ENCODE assay signal across 18 mouse cellular contexts in the genomic region with DNA sequence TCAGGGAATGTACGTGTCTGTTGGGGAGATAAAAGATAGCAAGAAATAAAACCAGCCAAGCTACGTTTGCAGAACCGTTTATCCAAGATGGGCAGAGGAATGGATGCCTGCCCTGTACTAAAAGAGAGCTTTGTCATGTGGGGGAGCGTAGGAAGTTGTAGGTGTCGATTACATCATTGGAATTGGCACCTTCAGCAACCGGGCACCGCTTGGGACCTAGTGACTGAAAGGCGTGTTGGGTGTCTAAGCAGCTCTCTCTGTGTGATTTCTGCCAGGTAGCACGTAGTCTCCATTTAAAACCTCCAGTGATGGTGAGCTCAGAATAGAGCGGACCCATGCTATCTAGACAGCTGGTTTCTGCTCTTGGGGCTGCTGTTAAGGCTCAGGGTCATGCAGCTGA. TPM values are rescaled to one million over a fixed set of nuclear protein-coding genes. Genes with fewer than 3 reads are reported as not detected.
DNase-seq lines count a peak whose midpoint lies in the region; ATAC-seq and TF ChIP-seq lines count a peak whose summit lies in the region.
"Had no signal": no experiment of that assay in that cellular context is flagged by ENCODE, and none has a peak within 500 bp of the region (broad histone marks: within the 10 kb centered on the region; RNA-seq: fewer than 3 reads in every experiment).

No protein-coding gene starts in this region.

- no peak overlapping the region for H3K9ac ChIP-seq in CH12.LX (ENCODE audit: insufficient read depth, low read depth)
- H3K9ac ChIP-seq: heart, embryonic 15.5 days; intestine, embryonic 15.5 days; kidney, embryonic 15.5 days; liver, postnatal 0 days; neural tube, embryonic 15.5 days had no signal

- no peak overlapping the region for H3K4me3 ChIP-seq in CH12.LX (replicated peaks in 1 of 3; ENCODE audit: low read depth in 2 of 3, low read length in 2 of 3, poor library complexity in 1 of 3)
- H3K4me3 ChIP-seq: heart, embryonic 15.5 days; hindbrain, embryonic 10.5 days; intestine, embryonic 15.5 days; kidney, embryonic 15.5 days; neural tube, embryonic 15.5 days had no signal

- dilution Hi-C loops in CH12.LX (cut with MboI; ENCODE audit: extremely low pct_ligation_motif_present, extremely low pct_unique_long_range_greater_than_20kb, low sequenced_read_pairs) = no loop called here

- peak overlapping the region; percentile 39; the same call in 1 of the 2 replicates for H3K4me2 ChIP-seq in CH12.LX (ENCODE audit: insufficient read depth, low read depth, poor library complexity, severe bottlenecking)
- H3K4me2 ChIP-seq: heart, embryonic 15.5 days; intestine, embryonic 15.5 days; kidney, embryonic 15.5 days; neural tube, embryonic 15.5 days had no signal

- H3K4me1 ChIP-seq in CH12.LX (ENCODE audit: control insufficient read depth in 1 of 2, insufficient read depth in 2 of 2) = peaks cover 15 to 38% of the 10 kb centered on the region in 2 experiments
- H3K4me1 ChIP-seq: intestine, embryonic 15.5 days had no signal

- intact Hi-C loops in left cerebral cortex, postnatal 10 days (cut with DNase I) = no loop called here

- no peak for TF ChIP-seq EP300 in CH12.LX (IDR thresholded peaks at IDR 0.05; ENCODE audit: low read length)

- no peak for TF ChIP-seq POLR2A in CH12.LX (IDR thresholded peaks at IDR 0.05; ENCODE audit: low read depth, low read length)

- H3K27me3 ChIP-seq in CH12.LX (replicated peaks) = no peaks in the 10 kb centered on the region
- H3K27me3 ChIP-seq: heart, embryonic 15.5 days; intestine, embryonic 15.5 days; kidney, embryonic 15.5 days; neural tube, embryonic 15.5 days had no signal

- TF ChIP-seq CTCF in CH12.LX (conservative IDR thresholded peaks at IDR 0.05 in 1 of 2, IDR thresholded peaks at IDR 0.05 in 1 of 2; ENCODE audit: low read depth in 2 of 2, low read length in 2 of 2) = no peak

- TF ChIP-seq RAD21 in CH12.LX (IDR thresholded peaks at IDR 0.05; ENCODE audit: low read depth, low read length) = no peak

- peak; percentile 46 for ATAC-seq in inflammation-experienced regulatory T-cells, adult 6 months
- ATAC-seq: forebrain, embryonic 14.5 days; intestine, embryonic 15.5 days; liver, postnatal 0 days had no signal

- no peaks in the 10 kb centered on the region for H3K36me3 ChIP-seq in CH12.LX (replicated peaks in 1 of 2; ENCODE audit: control insufficient read depth in 1 of 2, insufficient read depth in 1 of 2, low read length in 1 of 2)
- H3K36me3 ChIP-seq: heart, embryonic 15.5 days; hindbrain, embryonic 10.5 days; intestine, embryonic 15.5 days; kidney, embryonic 15.5 days had no signal

- no peaks in the 10 kb centered on the region for H3K9me3 ChIP-seq in CH12.LX (replicated peaks; ENCODE audit: low read length)
- H3K9me3 ChIP-seq: heart, embryonic 15.5 days; hindbrain, embryonic 10.5 days; intestine, embryonic 15.5 days; kidney, embryonic 15.5 days; neural tube, embryonic 15.5 days had no signal

- DNase-seq in left cerebral cortex, adult 18-20 months (ENCODE audit: low spot score in 2 of 2) = peak; percentile 60 to 64
- no peak for DNase-seq in left cerebral cortex, postnatal 10 days (ENCODE audit: extremely low spot score in 1 of 2, low spot score in 2 of 2)
- DNase-seq in CD4-positive, CD25-positive, alpha-beta regulatory T cell, adult 2 months (ENCODE audit: low read depth, low spot score) = peak; percentile 67
- no peak for DNase-seq in CH12.LX (ENCODE audit: extremely low read depth)
- DNase-seq in kidney, adult 11 months = no peak
- DNase-seq in adrenal gland, postnatal 36 days = no peak
- DNase-seq: adrenal gland, postnatal 25 days; cerebellum, postnatal 14 days; liver; liver, postnatal 0 days; lung, postnatal 14 days had no signal

- no peak overlapping the region for H3K27ac ChIP-seq in CH12.LX (ENCODE audit: insufficient read depth, low read depth)
- H3K27ac ChIP-seq: heart, embryonic 15.5 days; hindbrain, embryonic 10.5 days; intestine, embryonic 15.5 days; kidney, embryonic 15.5 days; neural tube, embryonic 15.5 days had no signal

- no peaks in the 10 kb centered on the region for H3K79me2 ChIP-seq in CH12.LX (replicated peaks; ENCODE audit: control insufficient read depth, extremely low read depth, insufficient read depth, poor library complexity, severe bottlenecking)

- in situ Hi-C loops in CH12.LX (cut with MboI; ENCODE audit: low pct_ligation_motif_present, low pct_unique_long_range_greater_than_20kb, low sequenced_read_pairs) = no loop called here

TF ChIP-seq in CH12.LX, 34 proteins besides CTCF, POLR2A, EP300 and RAD21:
- TF ChIP-seq MYC (IDR thresholded peaks at IDR 0.05; ENCODE audit: low read depth, low read length) (no peak), SIN3A (IDR thresholded peaks at IDR 0.05; ENCODE audit: low read length) (no peak), CHD2 (IDR thresholded peaks at IDR 0.05; ENCODE audit: low read length) (no peak), RCOR1 (conservative IDR thresholded peaks at IDR 0.05; ENCODE audit: low read depth, low read length) (no peak), NRF1 (IDR thresholded peaks at IDR 0.05; ENCODE audit: low read depth, low read length) (no peak), JUN (IDR thresholded peaks at IDR 0.05; ENCODE audit: insufficient read depth, low read depth, low read length) (no peak), PAX5 (IDR thresholded peaks at IDR 0.05; ENCODE audit: low read length) (no peak), NELFE (IDR thresholded peaks at IDR 0.05; ENCODE audit: low read depth, low read length) (no peak), POLR2AphosphoS2 (IDR thresholded peaks at IDR 0.05; ENCODE audit: low read depth, low read length) (no peak)
TF ChIP-seq in CH12.LX: peak in this region for 0.

RNA-seq across cellular contexts. Expression of a gene that starts 60.0 kb away (rescaled TPM):
- total RNA-seq in left cerebral cortex, adult 18-20 months (2021) = 10 to 100 TPM; 87.4 to 88.5 TPM
- 10 to 100 TPM; 77.5 to 82.7 TPM for total RNA-seq in left cerebral cortex, postnatal 10 days (2021)
- 1.3 and 1.7 TPM in 2 replicates for total RNA-seq in CH12.LX (2012; rRNA removed)
- 1.1 and 1.3 TPM in 2 replicates for total RNA-seq in CH12.LX (2014; rRNA removed)
- polyA plus RNA-seq in CH12.LX (2012; ENCODE audit: insufficient read length, low read depth) = 1.2 and 2.2 TPM in 2 replicates
- polyA plus RNA-seq in inflammation-experienced regulatory T-cells, adult 6 months (2017; shearing (Covaris generic)) = 10 to 100 TPM; 37.7 to 55.1 (median 44.0) TPM
- total RNA-seq in adrenal gland, postnatal 36 days (2021) = 10 to 100 TPM; 17.6 to 35.3 TPM

Comparison
In these comparisons a context has a peak if more than half of its experiments do, and no peak if none do; other contexts are left out.
1. DNase-seq: peak in left cerebral cortex, adult 18-20 months (2 of 2) and CD4-positive, CD25-positive, alpha-beta regulatory T cell, adult 2 months (single experiment); none in left cerebral cortex, postnatal 10 days (0 of 2), CH12.LX (single experiment), kidney, adult 11 months (single experiment) and adrenal gland, postnatal 36 days (0 of 2).
2. RNA of a gene that starts 60.0 kb away (total RNA-seq): 87.4 to 88.5 TPM in left cerebral cortex, adult 18-20 months, 77.5 to 82.7 TPM in left cerebral cortex, postnatal 10 days and 17.6 to 35.3 TPM in adrenal gland, postnatal 36 days; 1.1 to 1.7 TPM in CH12.LX; every median in the first group is over 4 times any median in the second.